Mouse (Mus musculus) intestine, embryonic 14.5 days (tissue): ENCODE results near the gene Fkbp6. TPM values are rescaled to one million over a fixed set of nuclear protein-coding genes. Genes with fewer than 3 reads are reported as not detected.
A peak's percentile ranks its signal among the peaks of the same experiment; 100 is the strongest.

Experiments
- ATAC-seq: fragments of 200-750 bp; cut with Nextera tagmentation; replicated peaks from 2 replicates; pipeline ENCODE4 v1.8.0; 2017; ENCODE audit warnings: low read depth, moderate number of reproducible peaks, moderate TSS enrichment, moderate library complexity; ENCODE audit not compliant: low FRiP score, low TSS enrichment
- DNase-seq: peaks from one replicate; pipeline ENCODE4 v3.0.0-alpha.2; 2018; ENCODE audit warnings: low spot score
- H3K27ac ChIP-seq: fragments of 300-500 bp; sonication (generic); 2 replicates; pipeline ENCODE4 v1.5.1; 2014; ENCODE audit warnings: low read depth, mild to moderate bottlenecking, control low read depth
- H3K27me3 ChIP-seq: fragments of 300-500 bp; sonication (generic); replicated peaks from 2 replicates; pipeline ENCODE4 v1.6.1; 2014; ENCODE audit warnings: low read length, control low read depth; ENCODE audit not compliant: control insufficient read depth, insufficient read depth
- H3K36me3 ChIP-seq: fragments of 300-500 bp; sonication (generic); 2 replicates; pipeline ENCODE4 v1.6.1; 2014; ENCODE audit warnings: low read length, control low read depth; ENCODE audit not compliant: control insufficient read depth, insufficient read depth
- H3K4me1 ChIP-seq: fragments of 300-500 bp; sonication (generic); replicated peaks from 2 replicates; pipeline ENCODE4 v1.6.1; 2014; ENCODE audit warnings: low read length, control low read depth, mixed read lengths; ENCODE audit not compliant: control insufficient read depth, insufficient read depth
- H3K4me2 ChIP-seq: fragments of 300-500 bp; sonication (generic); 2 replicates; pipeline ENCODE4 v1.6.1; 2014; ENCODE audit warnings: low read length
- H3K4me3 ChIP-seq: fragments of 300-500 bp; sonication (generic); 2 replicates; pipeline ENCODE4 v1.5.1; 2014; ENCODE audit warnings: low read depth, low read length, control low read depth, mixed read lengths
- H3K9ac ChIP-seq: fragments of 300-500 bp; sonication (generic); 2 replicates; pipeline ENCODE4 v1.6.1; 2014; ENCODE audit warnings: mild to moderate bottlenecking, low read length
- H3K9me3 ChIP-seq: fragments of 300-500 bp; sonication (generic); 2 replicates; pipeline ENCODE4 v1.6.1; 2016; ENCODE audit warnings: low read length, control low read depth; ENCODE audit not compliant: control insufficient read depth
- whole genome bisulfite sequencing: fragments of 180-500 bp; shearing (Covaris S2); extraction: QIAGEN DNeasy Blood & Tissue Kit; methylation state at CpG from one replicate; pipeline ENCODE4 v1.1.7; 2014; 5-methylcytosine and 5-hydroxymethylcytosine counted together
- polyA plus RNA-seq: library from polyadenylated mRNA; unstranded; fragments of >200 nt; fragmentation: Nextera tagmentation; extraction: Ambion mirVana; gene quantifications from 2 replicates; pipeline ENCODE4 v1.2.1, GENCODE M21; 2014

The Fkbp6 gene
- polyA plus RNA-seq, 1 experiment from 2014 or later, result 0.19 TPM

DNA sequence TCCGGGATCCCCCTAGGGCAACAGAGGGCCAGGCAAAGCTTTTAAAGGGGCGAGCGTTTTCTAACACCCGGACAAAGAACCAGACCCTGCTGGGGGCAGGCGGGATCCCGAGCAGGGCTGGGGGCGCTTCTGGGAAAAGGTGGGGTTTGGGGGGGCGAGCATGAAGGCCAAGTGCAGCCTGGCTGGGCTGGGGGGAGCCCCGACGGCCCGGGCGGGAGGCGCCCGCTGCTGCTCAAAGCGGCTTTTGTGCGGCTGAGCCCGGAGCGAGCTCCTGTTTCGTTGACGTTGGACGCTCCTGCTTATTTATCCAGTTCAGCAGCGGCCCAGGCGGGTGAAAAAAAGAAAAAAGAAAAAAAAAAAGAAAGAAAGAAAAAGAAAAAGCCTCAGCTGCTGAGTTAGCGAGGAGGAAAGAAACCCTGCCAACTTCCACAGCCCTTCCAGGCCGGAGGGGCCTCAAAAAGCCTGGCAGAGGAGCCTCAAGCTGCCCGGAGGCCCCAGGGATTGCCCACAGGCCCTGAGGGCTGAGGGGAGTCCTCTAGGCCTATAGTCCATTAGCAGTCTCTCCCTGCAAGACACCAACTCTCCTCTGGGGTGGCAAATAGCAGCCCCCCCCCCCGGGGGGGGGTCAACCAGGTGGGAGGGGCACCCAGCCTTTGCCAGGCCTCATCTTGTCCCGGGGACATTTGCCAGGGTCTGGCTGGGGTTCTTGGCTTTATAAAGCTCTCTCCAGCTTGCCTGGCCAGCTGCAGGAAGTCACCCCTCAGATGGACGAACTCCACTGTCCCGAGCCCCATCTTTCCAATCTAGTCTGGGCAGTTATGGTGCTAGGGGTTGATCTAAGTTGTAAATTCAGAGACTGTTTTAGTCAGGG, 91.3 kb downstream of the Fkbp6 start:
- Histone ChIP-seq H3K27ac (peak overlapping the region; percentile 59; the same call in 1 of the 2 replicates), H3K36me3 (no peaks in the 10 kb centered on the region), H3K9me3 (no peaks in the 10 kb centered on the region), H3K27me3 (no peaks in the 10 kb centered on the region), H3K9ac (peak overlapping the region; percentile 44), H3K4me2 (peak overlapping the region; percentile 46), H3K4me3 (peak overlapping the region; percentile 13), H3K4me1 (peaks cover 5% of the 10 kb centered on the region)
- ATAC-seq, result no peak
- no peak for DNase-seq
- 26% methylated on average over 30 of the region's 30 CpGs for WGBS

- H3K27ac ChIP-seq, result no peak overlapping the region
- no peak overlapping the region for H3K4me3 ChIP-seq
- no peaks in the 10 kb centered on the region for H3K9me3 ChIP-seq
- H3K27me3 ChIP-seq, result no peaks in the 10 kb centered on the region
- DNase-seq (no peak), ATAC-seq (no peak)
- H3K4me1 ChIP-seq, result peaks cover 7% of the 10 kb centered on the region
- no peak overlapping the region for H3K9ac ChIP-seq
- 80% methylated on average over 12 of the region's 12 CpGs for WGBS
- H3K4me2 ChIP-seq, result no peak overlapping the region
- H3K36me3 ChIP-seq, result no peaks in the 10 kb centered on the region
Measured at GRCm38 (mm10) chr5:135257559-135257958, 92.3 kb downstream of the Fkbp6 start.

GRCm38 (mm10) chr5:135256166-135256565, 93.7 kb downstream of the Fkbp6 start:
- no peak overlapping the region for H3K9ac ChIP-seq
- no peak overlapping the region for H3K4me3 ChIP-seq
- H3K36me3 ChIP-seq, result no peaks in the 10 kb centered on the region
- DNase-seq (no peak), ATAC-seq (no peak)
- H3K4me1 ChIP-seq, result peaks cover 7% of the 10 kb centered on the region
- no peak overlapping the region for H3K27ac ChIP-seq
- 89% methylated on average over 3 of the region's 3 CpGs for WGBS
- no peaks in the 10 kb centered on the region for H3K9me3 ChIP-seq
- H3K4me2 ChIP-seq, result no peak overlapping the region
- no peaks in the 10 kb centered on the region for H3K27me3 ChIP-seq

GRCm38 (mm10) chr5:135253741-135254401, 96.0 kb downstream of the Fkbp6 start:
- peaks cover 21% of the 10 kb centered on the region for H3K27me3 ChIP-seq
- ATAC-seq (no peak), DNase-seq (no peak)
- no peaks in the 10 kb centered on the region for H3K9me3 ChIP-seq
- H3K27ac ChIP-seq, result no peak overlapping the region
- no peak overlapping the region for H3K4me2 ChIP-seq
- no peak overlapping the region for H3K4me3 ChIP-seq
- WGBS, result 15% methylated on average over 12 of the region's 12 CpGs
- H3K4me1 ChIP-seq, result peaks cover 7% of the 10 kb centered on the region
- no peak overlapping the region for H3K9ac ChIP-seq
- no peaks in the 10 kb centered on the region for H3K36me3 ChIP-seq

DNA sequence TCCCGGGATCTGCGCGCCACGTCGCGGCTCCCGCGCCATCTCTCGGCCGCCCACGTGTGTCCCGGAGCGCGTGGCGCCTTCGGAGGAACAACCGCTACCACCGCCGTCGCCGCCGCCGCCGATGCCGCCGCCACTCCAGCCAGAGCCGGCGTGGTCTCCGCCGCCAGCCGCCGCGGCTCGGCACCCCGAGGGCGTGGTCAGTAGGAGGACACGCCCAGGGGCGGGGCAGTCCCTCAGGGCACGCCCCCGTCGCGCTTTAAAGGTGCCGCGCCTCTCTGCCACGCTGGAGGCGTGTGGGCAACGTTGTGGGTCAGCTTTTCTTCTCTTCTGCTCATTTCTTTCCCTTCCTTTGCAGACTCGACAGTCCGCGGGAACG, 98.8 kb downstream of the Fkbp6 start, which contains the start of gene Fzd9:
Gene Fzd9 (minus strand): TSS at position 152 of the 376 bp plus-strand sequence.
- peak within 1 kb of the TSS; percentile 99 for H3K4me2 ChIP-seq
- peaks cover 2% of the 10 kb centered on the region; the same call in 1 of the 2 replicates for H3K4me1 ChIP-seq
- H3K36me3 ChIP-seq, result peaks cover 12% of the 10 kb centered on the region
- H3K9ac ChIP-seq, result peak within 1 kb of the TSS; percentile 39; the same call in 1 of the 2 replicates
- H3K27me3 ChIP-seq, result peaks cover 28% of the 10 kb centered on the region
- H3K27ac ChIP-seq, result no peak within 1 kb of the TSS
- peak; percentile 93 for DNase-seq
- WGBS, result under 1% methylated on average over 49 of the region's 51 CpGs
- no peaks in the 10 kb centered on the region for H3K9me3 ChIP-seq
- peak within 1 kb of the TSS; percentile 47 for H3K4me3 ChIP-seq
- peak; percentile 87 for ATAC-seq

GRCm38 (mm10) chr5:135250186-135251078, 99.4 kb downstream of the Fkbp6 start:
- peak overlapping the region; percentile 39; the same call in 1 of the 2 replicates for H3K9ac ChIP-seq
- peak overlapping the region; percentile 99 for H3K4me2 ChIP-seq
- peak; percentile 45 for ATAC-seq
- H3K4me3 ChIP-seq, result peak overlapping the region; percentile 47
- H3K27me3 ChIP-seq, result peaks cover 28% of the 10 kb centered on the region
- peaks cover 2% of the 10 kb centered on the region; the same call in 1 of the 2 replicates for H3K4me1 ChIP-seq
- no peaks in the 10 kb centered on the region for H3K9me3 ChIP-seq
- no peak overlapping the region for H3K27ac ChIP-seq
- DNase-seq, result peak; percentile 75
- peaks cover 18% of the 10 kb centered on the region for H3K36me3 ChIP-seq
- 2% methylated on average over 85 of the region's 92 CpGs for WGBS

DNA sequence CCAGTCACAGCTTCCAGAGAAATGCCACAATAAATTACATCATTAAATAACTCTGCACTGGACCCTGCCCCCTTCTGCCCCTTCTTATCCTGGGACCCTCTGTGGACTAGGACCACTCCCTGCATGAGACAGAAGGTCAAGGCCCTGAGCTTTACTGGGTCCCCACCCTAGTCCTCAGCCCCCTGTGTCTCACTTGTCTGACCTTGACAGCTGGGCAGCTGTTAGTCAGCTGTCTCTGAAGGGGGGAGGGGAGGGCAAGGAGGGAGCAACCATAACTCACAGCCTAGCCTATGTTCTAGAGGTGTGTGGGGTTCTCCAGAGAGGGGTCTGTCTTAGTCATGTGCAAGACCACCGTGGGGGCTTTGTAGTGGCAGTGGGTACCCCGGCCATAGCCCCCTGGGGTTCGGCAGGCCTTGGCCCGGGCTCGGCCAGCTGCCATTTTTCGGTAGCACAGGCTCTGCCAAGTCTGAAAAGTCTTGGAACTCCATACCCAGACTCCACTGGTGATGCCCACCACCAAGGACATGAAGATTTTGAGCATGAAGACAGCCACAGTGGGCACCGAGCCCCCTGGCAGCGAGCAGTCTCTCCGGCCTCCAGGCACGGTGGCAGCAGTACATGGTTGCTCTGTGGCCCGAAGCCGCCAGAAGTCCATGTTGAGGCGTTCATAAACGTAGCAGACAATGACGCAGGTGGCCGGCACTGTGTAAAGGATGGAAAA, 100.7 kb downstream of the Fkbp6 start:
- ATAC-seq (no peak; the same call in 1 of the 2 replicates), DNase-seq (no peak)
- Histone ChIP-seq H3K36me3 (peaks cover 31% of the 10 kb centered on the region), H3K9ac (no peak overlapping the region), H3K4me3 (no peak overlapping the region), H3K4me1 (peaks cover 2% of the 10 kb centered on the region; the same call in 1 of the 2 replicates), H3K27me3 (peaks cover 28% of the 10 kb centered on the region), H3K9me3 (no peaks in the 10 kb centered on the region), H3K4me2 (no peak overlapping the region), H3K27ac (no peak overlapping the region)
- 87% methylated on average over 16 of the region's 16 CpGs for WGBS
